Mouse (Mus musculus) inflammation-experienced regulatory T-cells, adult 6 months (primary cell): ENCODE results near the gene Eogt. TPM values are rescaled to one million over a fixed set of nuclear protein-coding genes. Genes with fewer than 3 reads are reported as not detected.
A peak's percentile ranks its signal among the peaks of the same experiment; 100 is the strongest.

ENCODE experiments used
- ATAC-seq: one replicate; pipeline ENCODE4 v1.8.0; 2017
- polyA plus RNA-seq, 3 experiments: library from polyadenylated mRNA; unstranded; fragments of 100-300 nt; shearing (Covaris generic); gene quantifications; one replicate each; pipeline ENCODE4 v1.2.1; 2017

Gene Eogt
- 10 to 100 TPM in 1 of 3 experiments, 1 to 10 TPM in 2; 5.9 to 12.2 (median 6.9) TPM for polyA plus RNA-seq

- ATAC-seq, result peak; percentile 91
These were observed at the start of gene Eogt for GRCm38 (mm10) chr6:97148383-97149251. TSS of gene Eogt (minus strand) at chr6:97149182.

- peak; percentile 42 for ATAC-seq
These were observed 30.4 kb upstream of the Eogt start for GRCm38 (mm10) chr6:97179367-97179828.

GRCm38 (mm10) chr6:97178491-97179366 is 29.7 kb upstream of the Eogt start, which contains the start of gene Tmf1:
TSS of gene Tmf1 (minus strand) at chr6:97179122.
- ATAC-seq, result peak; percentile 94

- ATAC-seq, result no peak
These were observed 26.7 kb upstream of the Eogt start for GRCm38 (mm10) chr6:97175716-97176115.

- no peak for ATAC-seq
These were observed 1.2 kb upstream of the Eogt start for GRCm38 (mm10) chr6:97150156-97150555.

GRCm38 (mm10) chr6:97149721-97150120 is 739 bp upstream of the Eogt start:
- no peak for ATAC-seq

GRCm38 (mm10) chr6:97147755-97148382 is 1.1 kb downstream of the Eogt start:
- ATAC-seq, result no peak

GRCm38 (mm10) chr6:97145156-97145555 is 3.8 kb downstream of the Eogt start:
- ATAC-seq, result no peak

- ATAC-seq, result no peak
These were observed 4.6 kb downstream of the Eogt start for GRCm38 (mm10) chr6:97144359-97144758.

- ATAC-seq, result no peak
These were observed 6.4 kb downstream of the Eogt start for GRCm38 (mm10) chr6:97142611-97143010.

GRCm38 (mm10) chr6:97141811-97142210 is 7.2 kb downstream of the Eogt start:
- no peak for ATAC-seq

GRCm38 (mm10) chr6:97132707-97133303 is 16.2 kb downstream of the Eogt start:
- ATAC-seq, result no peak

GRCm38 (mm10) chr6:97131808-97132207 is 17.2 kb downstream of the Eogt start:
- ATAC-seq, result no peak

- ATAC-seq, result no peak
These were observed 18.0 kb downstream of the Eogt start for GRCm38 (mm10) chr6:97130979-97131378.

GRCm38 (mm10) chr6:97124336-97125010 is 24.5 kb downstream of the Eogt start:
- no peak for ATAC-seq

GRCm38 (mm10) chr6:97120922-97121321 is 28.1 kb downstream of the Eogt start:
- no peak for ATAC-seq

- ATAC-seq, result no peak
These were observed 30.7 kb downstream of the Eogt start for GRCm38 (mm10) chr6:97118327-97118726.

- no peak for ATAC-seq
These were observed 32.1 kb downstream of the Eogt start for GRCm38 (mm10) chr6:97116896-97117295.

GRCm38 (mm10) chr6:97114821-97115220 is 34.2 kb downstream of the Eogt start:
- ATAC-seq, result no peak

GRCm38 (mm10) chr6:97112177-97112576 is 36.8 kb downstream of the Eogt start:
- no peak for ATAC-seq

GRCm38 (mm10) chr6:97106777-97107176 is 42.2 kb downstream of the Eogt start:
- ATAC-seq, result peak; percentile 56

GRCm38 (mm10) chr6:97106106-97106505 is 42.9 kb downstream of the Eogt start:
- ATAC-seq, result no peak
